Mouse (Mus musculus): ENCODE data around the gene Pianp. TPM values are rescaled to one million over a fixed set of nuclear protein-coding genes. Genes with fewer than 3 reads are reported as not detected.
"Not testable (repeated sequence)": the region's sequence is repeated elsewhere in the genome, so short reads cannot be mapped to it uniquely, and the experiment has no call there.

The Pianp gene
- polyA plus RNA-seq, 1 experiment, result 1.3 TPM

DNA sequence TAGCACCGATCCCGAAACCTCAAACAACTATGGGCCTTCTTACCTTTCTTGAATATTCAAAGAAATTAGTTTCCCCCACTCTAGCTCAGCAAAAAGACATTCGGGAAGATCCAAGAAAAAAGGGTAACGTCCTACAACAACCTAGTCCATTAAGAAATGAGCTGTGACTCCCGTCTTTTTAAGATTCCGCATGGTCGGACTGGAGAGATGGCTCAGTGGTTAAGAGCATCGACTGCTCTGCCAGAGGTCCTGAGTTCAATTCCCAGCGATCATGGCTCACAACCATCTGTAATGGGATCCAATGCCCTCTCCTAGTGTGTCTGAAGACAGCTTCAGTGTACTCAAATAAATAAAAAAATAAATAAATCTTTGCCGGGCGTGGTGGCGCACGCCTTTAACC, 11.6 kb downstream of the Pianp start:
- DNase-seq (ENCODE audit: low read depth), result no peak

- peak; percentile 90 for DNase-seq (ENCODE audit: low read depth)
These were observed 12.2 kb downstream of the Pianp start for GRCm38 (mm10) chr6:125008586-125009128.

DNA sequence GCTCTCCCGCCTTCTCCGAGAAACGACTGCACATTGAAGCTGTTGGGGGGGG, 12.5 kb downstream of the Pianp start, which contains the start of gene Zfp384:
TSS of gene Zfp384 (plus strand) at position 17 of the 52 bp plus-strand sequence.
- DNase-seq (ENCODE audit: low read depth), result no peak

DNA sequence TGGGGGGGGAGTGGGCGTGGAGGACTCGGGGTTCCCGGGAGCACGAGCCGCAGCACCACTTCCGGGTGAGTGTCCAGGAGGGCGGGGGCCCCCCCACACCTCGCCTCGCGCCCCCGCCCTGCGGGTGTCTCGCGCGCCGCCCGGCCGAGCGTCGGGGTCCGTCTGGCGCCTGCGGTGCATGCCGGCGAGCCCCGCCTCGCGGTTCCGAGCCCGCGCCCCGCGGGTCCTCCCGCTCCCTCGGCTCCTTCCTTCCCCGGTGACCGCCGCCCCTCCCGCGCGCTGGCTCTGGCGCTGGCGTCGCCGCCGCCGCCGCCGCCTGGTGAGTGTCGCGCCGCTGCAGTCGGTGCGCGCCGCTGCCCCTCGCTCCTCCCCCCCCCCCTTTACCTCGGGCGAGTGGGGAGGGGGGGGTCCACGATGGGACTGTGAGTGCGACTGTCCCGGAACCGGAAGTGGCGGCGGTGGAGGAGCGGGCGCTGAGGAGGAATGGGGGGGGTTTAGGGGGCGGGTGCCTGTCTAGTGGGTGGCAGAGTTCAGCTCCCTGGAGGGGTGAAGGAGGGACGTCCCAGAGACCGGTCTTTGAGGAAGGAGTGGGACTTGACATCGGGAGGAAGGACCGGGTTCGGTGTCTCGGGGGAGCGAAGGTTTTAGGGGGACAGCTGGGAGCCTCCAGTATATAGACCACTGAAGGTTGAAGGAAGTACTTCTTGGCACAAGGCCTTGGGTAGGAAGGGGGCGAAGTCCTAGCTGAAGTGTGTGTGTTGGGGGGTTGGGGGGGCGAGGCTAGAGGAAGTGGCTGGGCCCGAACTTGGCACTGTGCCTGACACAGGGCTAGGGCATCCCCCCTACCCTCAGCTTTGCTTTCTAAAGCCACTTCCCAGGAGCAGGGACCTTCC, 12.9 kb downstream of the Pianp start:
- DNase-seq (ENCODE audit: low read depth), result no peak

DNA sequence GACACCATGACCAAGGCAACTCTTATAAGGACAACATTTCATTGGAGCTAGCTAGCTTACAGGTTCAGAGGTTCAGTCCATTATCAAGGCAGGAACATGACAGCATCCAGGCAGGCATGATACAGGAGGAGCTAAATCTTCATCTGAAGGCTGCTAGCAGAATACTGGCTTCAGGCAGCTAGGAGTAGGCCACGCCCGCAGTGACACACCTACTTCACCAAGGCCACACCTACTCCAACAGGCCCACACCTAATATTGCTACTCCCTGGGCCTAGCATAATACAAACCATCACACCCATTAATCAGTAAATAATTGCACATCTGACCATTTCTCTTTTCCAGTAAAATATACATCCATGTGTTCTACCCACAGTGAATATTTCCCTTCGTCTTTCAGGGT, 21.2 kb downstream of the Pianp start:
- DNase-seq (ENCODE audit: low read depth), result no peak

GRCm38 (mm10) chr6:125030532-125030931, 34.0 kb downstream of the Pianp start:
- DNase-seq (ENCODE audit: low read depth), result not testable (repeated sequence)

DNA sequence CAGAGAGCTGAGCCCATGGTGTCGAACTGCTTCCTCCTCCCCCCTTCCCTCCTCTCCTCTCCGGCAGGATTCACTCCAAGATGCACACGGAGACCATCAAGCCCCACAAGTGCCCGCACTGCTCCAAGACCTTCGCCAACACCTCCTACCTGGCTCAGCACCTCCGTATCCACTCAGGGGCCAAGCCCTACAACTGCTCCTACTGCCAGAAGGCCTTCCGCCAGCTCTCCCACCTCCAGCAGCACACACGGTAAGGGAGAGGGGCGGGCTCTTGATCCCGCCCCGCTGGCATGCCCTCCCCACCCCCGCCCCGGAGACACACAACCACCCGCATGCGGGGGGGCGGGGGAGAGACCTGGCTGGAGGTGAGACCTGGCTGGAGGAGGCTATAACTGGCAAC, 35.1 kb downstream of the Pianp start:
- no peak for DNase-seq (ENCODE audit: low read depth)

GRCm38 (mm10) chr6:125038666-125039065, 42.2 kb downstream of the Pianp start:
- DNase-seq (ENCODE audit: low read depth), result no peak

- no peak for DNase-seq (ENCODE audit: low read depth)
These were observed 42.6 kb downstream of the Pianp start for GRCm38 (mm10) chr6:125039131-125039530.

- peak; percentile 94 for DNase-seq (ENCODE audit: low read depth)
These were observed 43.1 kb downstream of the Pianp start, which contains the start of gene Ing4 for GRCm38 (mm10) chr6:125039533-125040153. Gene Ing4 (plus strand): TSS chr6:125039760.

DNA sequence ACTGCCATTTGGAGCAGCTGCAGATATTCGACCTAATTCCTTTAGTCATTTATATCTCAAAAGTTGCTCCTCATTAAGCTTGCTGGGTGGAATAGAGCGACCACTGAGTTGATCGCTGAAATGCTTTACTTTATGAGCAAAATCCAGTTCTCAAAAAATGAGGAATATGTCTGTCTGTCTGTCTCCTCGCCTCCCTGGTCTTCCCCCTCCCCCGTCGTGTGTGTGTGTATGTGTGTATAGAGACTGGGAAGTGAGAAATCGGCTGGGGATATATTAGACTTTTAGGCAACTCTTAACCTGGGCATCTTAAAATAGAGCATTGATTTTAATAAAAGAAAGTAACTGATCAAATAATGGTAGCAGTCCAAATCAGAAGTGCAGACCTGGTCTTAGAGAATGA, 43.7 kb downstream of the Pianp start:
- no peak for DNase-seq (ENCODE audit: low read depth)

GRCm38 (mm10) chr6:125041047-125041446, 44.6 kb downstream of the Pianp start:
- DNase-seq (ENCODE audit: low read depth), result peak; percentile 73

- no peak for DNase-seq (ENCODE audit: low read depth)
These were observed 45.6 kb downstream of the Pianp start for GRCm38 (mm10) chr6:125042081-125042480.

DNA sequence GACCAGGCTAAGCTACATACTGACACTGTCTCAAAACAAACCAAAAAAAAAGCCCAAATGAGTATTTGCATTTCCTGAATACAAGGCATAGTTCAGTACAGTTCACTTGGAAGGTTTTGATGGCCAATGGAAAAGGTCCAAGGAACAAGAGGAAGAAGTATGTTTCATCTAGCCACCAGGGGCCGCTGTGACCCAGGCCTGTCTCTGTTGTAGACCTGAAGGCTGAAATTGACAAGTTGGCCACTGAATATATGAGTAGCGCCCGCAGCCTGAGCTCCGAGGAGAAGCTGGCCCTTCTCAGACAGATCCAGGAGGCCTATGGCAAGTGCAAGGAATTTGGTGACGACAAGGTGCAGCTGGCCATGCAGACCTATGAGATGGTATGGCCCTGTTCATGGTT, 50.2 kb downstream of the Pianp start:
- no peak for DNase-seq (ENCODE audit: low read depth)

- no peak for DNase-seq (ENCODE audit: low read depth)
These were observed 53.2 kb downstream of the Pianp start, which contains the start of gene Acrbp for GRCm38 (mm10) chr6:125049678-125050077. Gene Acrbp (plus strand): TSS chr6:125049689.

DNA sequence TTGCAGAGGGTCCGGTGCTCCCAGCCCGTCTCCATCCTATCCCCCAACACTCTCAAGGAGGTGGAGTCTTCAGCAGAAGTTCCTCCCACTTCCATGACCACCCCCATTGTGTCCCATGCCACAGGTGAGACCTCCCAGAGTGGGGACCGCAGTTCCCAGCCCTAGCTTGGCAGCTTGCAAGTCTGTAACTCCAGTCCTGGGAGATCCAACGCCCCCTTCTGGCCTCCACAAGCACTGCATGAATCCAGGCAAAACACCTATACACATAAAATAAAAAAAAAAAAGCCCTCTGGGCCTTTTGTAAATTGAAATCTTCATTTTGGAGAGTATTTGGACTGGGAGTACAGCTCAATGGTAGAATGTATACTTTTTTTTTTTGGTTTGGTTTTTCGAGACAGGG, 54.7 kb downstream of the Pianp start:
- DNase-seq (ENCODE audit: low read depth), result no peak

Other genes with a start within 250 kb of the Pianp start
- gene Gm45234, start 240.7 kb upstream of the Pianp start, polyA plus RNA-seq (2012; rRNA removed), result not detected in 2 replicates
- 22.4 and 55.8 TPM in 2 replicates for gene Atn1, start 240.2 kb upstream of the Pianp start, polyA plus RNA-seq (2012; rRNA removed)
- 5.3 TPM in 2 replicates for gene Eno2, start 227.0 kb upstream of the Pianp start, polyA plus RNA-seq (2012; rRNA removed)
- gene Lrrc23, start 217.0 kb upstream of the Pianp start, polyA plus RNA-seq (2012; rRNA removed), result 3.1 and 4.6 TPM in 2 replicates
- gene Spsb2, start 188.0 kb upstream of the Pianp start, polyA plus RNA-seq (2012; rRNA removed), result 19.8 and 20.5 TPM in 2 replicates
- gene Tpi1, start 182.4 kb upstream of the Pianp start, polyA plus RNA-seq (2012; rRNA removed), result 494 and 839 TPM in 2 replicates
- 107 and 120 TPM in 2 replicates for gene Usp5, start 167.2 kb upstream of the Pianp start, polyA plus RNA-seq (2012; rRNA removed)
- gene Cdca3, start 167.1 kb upstream of the Pianp start, polyA plus RNA-seq (2012; rRNA removed), result 7.5 and 8.2 TPM in 2 replicates
- gene Gnb3, start 156.4 kb upstream of the Pianp start, polyA plus RNA-seq (2012; rRNA removed), result 0.07 and 0.51 TPM in 2 replicates
- gene P3h3, start 138.9 kb upstream of the Pianp start, polyA plus RNA-seq (2012; rRNA removed), result 21.4 and 24.2 TPM in 2 replicates
- gene Gpr162, start 132.7 kb upstream of the Pianp start, polyA plus RNA-seq (2012; rRNA removed), result 1.0 and 1.9 TPM in 2 replicates
- gene Cd4, start 108.5 kb upstream of the Pianp start, polyA plus RNA-seq (2012; rRNA removed), result 0.50 and 0.95 TPM in 2 replicates
- gene Lag3, start 85.0 kb upstream of the Pianp start, polyA plus RNA-seq (2012; rRNA removed), result 2.4 and 3.1 TPM in 2 replicates
- 811 and 1,192 TPM in 2 replicates for gene Ptms, start 76.6 kb upstream of the Pianp start, polyA plus RNA-seq (2012; rRNA removed)
- gene Mlf2, start 65.3 kb upstream of the Pianp start, polyA plus RNA-seq (2012; rRNA removed), result 363 and 367 TPM in 2 replicates
- 180 and 195 TPM in 2 replicates for gene Cops7a, start 31.2 kb upstream of the Pianp start, polyA plus RNA-seq (2012; rRNA removed)
- 41.9 and 45.0 TPM in 2 replicates for gene Zfp384, start 12.5 kb downstream of the Pianp start, polyA plus RNA-seq (2012; rRNA removed)
- gene Ing4, start 43.1 kb downstream of the Pianp start, polyA plus RNA-seq (2012; rRNA removed), result 43.6 and 59.6 TPM in 2 replicates
- gene Acrbp, start 53.0 kb downstream of the Pianp start, polyA plus RNA-seq (2012; rRNA removed), result 16.2 and 18.2 TPM in 2 replicates
- gene Lpar5, start 71.2 kb downstream of the Pianp start, polyA plus RNA-seq (2012; rRNA removed), result 5.3 and 5.7 TPM in 2 replicates
- 50.4 and 165 TPM in 2 replicates for gene Chd4, start 99.3 kb downstream of the Pianp start, polyA plus RNA-seq (2012; rRNA removed)
- gene Nop2, start 135.2 kb downstream of the Pianp start, polyA plus RNA-seq (2012; rRNA removed), result 13.3 and 14.0 TPM in 2 replicates
- 20.9 and 21.5 TPM in 2 replicates for gene Iffo1, start 148.5 kb downstream of the Pianp start, polyA plus RNA-seq (2012; rRNA removed)
- 2,859 and 3,359 TPM in 2 replicates for gene Gapdh, start 169.8 kb downstream of the Pianp start, polyA plus RNA-seq (2012; rRNA removed)
- gene Ncapd2, start 195.0 kb downstream of the Pianp start, polyA plus RNA-seq (2012; rRNA removed), result 21.6 and 26.7 TPM in 2 replicates
- gene Mrpl51, start 195.1 kb downstream of the Pianp start, polyA plus RNA-seq (2012; rRNA removed), result 85.6 and 88.7 TPM in 2 replicates
- gene Vamp1, start 218.9 kb downstream of the Pianp start, polyA plus RNA-seq (2012; rRNA removed), result 39.4 and 41.8 TPM in 2 replicates
- gene Tapbpl, start 235.2 kb downstream of the Pianp start, polyA plus RNA-seq (2012; rRNA removed), result 21.7 and 26.6 TPM in 2 replicates
- 1.0 and 1.7 TPM in 2 replicates for gene Cd27, start 240.3 kb downstream of the Pianp start, polyA plus RNA-seq (2012; rRNA removed)

Measured in gonadal fat pad, adult 2 months (tissue).